Mouse (Mus musculus) lung, adult 2 months (tissue): Measurements from ENCODE around the gene Sugp2.

Experiments used
- CTCF ChIP-seq: fragments of 200-500 bp; IDR thresholded peaks from 2 replicates; pipeline ENCODE4 v1.5.1; 2011; ENCODE audit warnings: mild to moderate bottlenecking, low read length, control low read depth; ENCODE audit not compliant: insufficient read depth
- POLR2A ChIP-seq: fragments of 200-500 bp; IDR thresholded peaks from 2 replicates; pipeline ENCODE4 v1.6.1; 2011; ENCODE audit warnings: low read depth, mild to moderate bottlenecking, control low read depth, low read length, borderline replicate concordance; ENCODE audit errors: extremely low read depth

DNA sequence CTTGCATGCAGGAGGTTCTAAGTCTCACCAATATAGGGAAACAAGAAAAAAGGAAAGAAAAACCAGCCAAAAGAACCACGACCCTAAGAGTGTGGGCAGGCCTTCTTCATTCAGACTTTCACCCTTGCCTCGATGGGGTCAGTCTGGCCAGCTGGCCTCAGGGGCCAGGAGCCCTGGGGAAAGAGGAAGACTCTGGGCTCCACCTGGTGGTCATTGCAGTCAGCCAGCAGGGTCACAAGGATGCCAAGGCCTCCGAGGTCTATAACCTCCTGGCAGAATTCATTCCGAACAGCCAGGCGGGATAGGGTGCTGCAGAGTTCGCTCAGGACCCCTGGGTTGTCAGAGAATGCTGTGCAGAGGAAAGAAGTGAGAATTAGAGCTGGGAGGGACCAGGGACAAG, 10.7 kb upstream of the Sugp2 start:
- TF ChIP-seq CTCF (peak; percentile 68), POLR2A (no peak)
